Mouse (Mus musculus) hindbrain, embryonic 13.5 days (tissue): Measurements from ENCODE around the gene Mep1a. TPM values are rescaled to one million over a fixed set of nuclear protein-coding genes. Genes with fewer than 3 reads are reported as not detected.
"Not testable (repeated sequence)": the region's sequence is repeated elsewhere in the genome, so short reads cannot be mapped to it uniquely, and the experiment has no call there.

Experiments used
- ATAC-seq: fragments of 200-750 bp; cut with Nextera tagmentation; 2 replicates; pipeline ENCODE4 v1.8.0; 2017; ENCODE audit warnings: moderate TSS enrichment; ENCODE audit not compliant: low FRiP score
- H3K27ac ChIP-seq: fragments of 300-500 bp; sonication (generic); 2 replicates; pipeline ENCODE4 v1.5.1; 2015; ENCODE audit warnings: inconsistent platforms, mild to moderate bottlenecking, moderate library complexity
- H3K27me3 ChIP-seq: fragments of 300-500 bp; sonication (generic); 2 replicates; pipeline ENCODE4 v1.6.1; 2015; ENCODE audit warnings: mild to moderate bottlenecking, inconsistent platforms
- H3K36me3 ChIP-seq: fragments of 300-500 bp; sonication (generic); 2 replicates; pipeline ENCODE4 v1.6.1; 2015; ENCODE audit warnings: mild to moderate bottlenecking, inconsistent platforms
- H3K4me1 ChIP-seq: fragments of 300-500 bp; sonication (generic); replicated peaks from 2 replicates; pipeline ENCODE4 v1.6.1; 2015; ENCODE audit warnings: inconsistent platforms
- H3K4me2 ChIP-seq: fragments of 300-500 bp; sonication (generic); 2 replicates; pipeline ENCODE4 v1.6.1; 2015; ENCODE audit warnings: inconsistent platforms, mild to moderate bottlenecking, moderate library complexity
- H3K4me3 ChIP-seq: fragments of 300-500 bp; sonication (generic); 2 replicates; pipeline ENCODE4 v1.5.1; 2015; ENCODE audit warnings: mild to moderate bottlenecking, inconsistent platforms
- H3K9ac ChIP-seq: fragments of 300-500 bp; sonication (generic); 2 replicates; pipeline ENCODE4 v1.6.1; 2015; ENCODE audit warnings: mild to moderate bottlenecking, inconsistent platforms
- H3K9me3 ChIP-seq: fragments of 300-500 bp; sonication (generic); 2 replicates; pipeline ENCODE4 v1.6.1; 2016; ENCODE audit warnings: inconsistent platforms
- WGBS: fragments of 180-500 bp; shearing (Covaris S2); methylation state at CpG from one replicate; pipeline ENCODE4 v1.1.7; 2015; 5-methylcytosine and 5-hydroxymethylcytosine counted together
- polyA plus RNA-seq: library from polyadenylated mRNA; unstranded; fragments of >200 nt; fragmentation: Nextera tagmentation; extraction: Ambion mirVana; gene quantifications from 2 replicates; pipeline ENCODE4 v1.2.1, GENCODE M21; 2015

Mep1a gene
- polyA plus RNA-seq: not detected in 2 replicates

DNA sequence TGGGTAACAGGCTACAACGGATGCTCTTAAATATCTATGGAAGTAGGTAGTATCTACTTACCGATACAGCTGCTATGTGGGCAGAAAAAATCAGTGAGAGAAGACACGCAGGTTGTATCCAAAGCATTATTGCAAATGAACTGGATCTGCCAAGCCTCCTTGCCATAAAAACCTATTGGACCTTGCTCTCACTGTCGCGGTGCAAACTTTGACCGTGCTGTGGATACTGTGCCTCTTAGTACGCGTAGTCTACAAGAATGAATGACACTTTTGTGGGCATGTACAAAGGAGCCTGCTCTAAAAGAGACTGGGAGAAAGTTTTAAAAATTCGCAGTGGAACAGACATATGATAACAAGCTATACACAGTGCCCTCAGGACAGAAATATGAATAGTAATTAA lies at the start of gene Mep1a:
TSS of gene Mep1a (minus strand) at position 221 of the 400 bp plus-strand sequence.
- H3K4me3 ChIP-seq: no peak within 1 kb of the TSS
- 90% methylated on average over 9 of the region's 9 CpGs for WGBS
- ATAC-seq: no peak
- no peak within 1 kb of the TSS for H3K4me2 ChIP-seq
- H3K36me3 ChIP-seq: no peaks in the 10 kb centered on the region
- no peaks in the 10 kb centered on the region for H3K4me1 ChIP-seq
- no peak within 1 kb of the TSS for H3K9ac ChIP-seq
- H3K27me3 ChIP-seq: no peaks in the 10 kb centered on the region
- no peaks in the 10 kb centered on the region for H3K9me3 ChIP-seq
- H3K27ac ChIP-seq: no peak within 1 kb of the TSS

DNA sequence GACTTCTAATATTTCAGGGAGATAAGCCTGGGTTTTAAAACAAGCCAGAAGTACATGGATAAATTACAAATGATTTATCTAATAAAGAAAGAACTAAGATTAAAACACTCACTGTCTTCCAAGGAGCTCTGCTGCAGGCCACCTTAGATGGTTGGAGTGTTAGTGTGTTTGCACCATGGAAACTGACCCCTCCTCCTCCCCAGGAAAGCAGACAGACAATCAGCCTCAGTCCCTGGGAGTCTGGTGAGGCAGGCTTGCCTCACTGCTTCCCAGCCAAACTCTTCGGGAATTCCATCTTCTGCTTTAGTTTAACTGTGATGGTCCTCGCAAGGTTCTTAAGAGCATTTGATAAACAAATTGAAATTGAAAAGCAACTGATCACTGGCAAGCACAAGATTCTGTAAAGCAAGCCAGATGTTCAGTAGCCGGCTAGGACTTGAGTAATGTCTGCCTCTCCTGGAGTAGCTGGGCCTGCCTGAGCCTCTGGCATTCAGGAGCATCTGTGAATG lies 48.6 kb upstream of the Mep1a start:
- ATAC-seq: no peak
- Histone ChIP-seq H3K4me2 (no peak overlapping the region), H3K36me3 (no peaks in the 10 kb centered on the region), H3K27me3 (no peaks in the 10 kb centered on the region), H3K9ac (no peak overlapping the region), H3K27ac (no peak overlapping the region), H3K4me3 (no peak overlapping the region), H3K9me3 (no peaks in the 10 kb centered on the region), H3K4me1 (peaks cover 11% of the 10 kb centered on the region)
- 24% methylated on average over 3 of the region's 3 CpGs for WGBS

DNA sequence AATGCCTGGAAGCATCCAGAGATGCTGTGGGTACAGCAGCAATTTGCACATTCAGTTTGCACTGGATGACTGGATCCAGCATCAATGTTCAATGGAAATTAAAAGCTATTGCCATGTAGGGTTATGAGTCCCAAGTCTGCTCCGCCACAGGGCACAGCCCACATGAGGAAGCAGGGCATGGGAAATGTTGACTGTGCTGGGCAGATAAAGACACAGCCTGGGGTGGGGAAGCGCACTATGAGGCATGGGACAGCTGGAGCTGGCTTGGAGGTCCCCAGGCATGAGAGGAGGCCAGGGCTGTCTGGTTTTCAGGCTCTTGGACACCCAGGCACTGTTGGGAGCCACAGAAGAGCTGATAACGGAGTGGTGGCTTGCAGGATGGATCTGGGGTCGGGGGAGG lies 41.4 kb upstream of the Mep1a start:
- no peak overlapping the region for H3K4me3 ChIP-seq
- WGBS: 89% methylated on average over 4 of the region's 4 CpGs

DNA sequence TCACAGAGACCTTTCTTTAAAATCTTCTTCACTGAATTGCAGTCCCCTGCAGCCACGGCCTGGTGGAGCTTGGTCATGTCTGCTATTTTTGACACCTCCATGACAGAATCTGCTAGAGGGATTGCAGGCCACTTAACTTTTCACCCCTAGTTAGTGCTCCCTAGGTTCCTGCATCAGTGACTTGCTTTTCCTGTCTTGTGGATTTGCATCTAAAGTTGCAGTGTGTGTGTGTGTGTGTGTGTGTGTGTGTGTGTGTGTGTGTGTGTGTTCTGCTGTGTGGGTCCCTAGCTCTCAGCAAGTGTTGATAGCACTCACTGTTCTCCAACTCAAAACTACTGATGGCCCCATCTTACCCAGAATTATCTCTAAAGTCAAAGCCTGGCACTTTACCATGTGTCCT lies 40.9 kb upstream of the Mep1a start, which contains the start of gene Ankrd66:
TSS of gene Ankrd66 (minus strand) at position 101 of the 400 bp plus-strand sequence.
- no peak within 1 kb of the TSS for H3K4me3 ChIP-seq
- no peaks in the 10 kb centered on the region for H3K27me3 ChIP-seq
- ATAC-seq: no peak
- H3K9ac ChIP-seq: no peak within 1 kb of the TSS
- H3K36me3 ChIP-seq: no peaks in the 10 kb centered on the region
- no peaks in the 10 kb centered on the region for H3K9me3 ChIP-seq
- H3K4me1 ChIP-seq: peaks cover 6% of the 10 kb centered on the region; the same call in 1 of the 2 replicates
- H3K27ac ChIP-seq: no peak within 1 kb of the TSS
- WGBS: 80% methylated on average over 1 of the region's 1 CpGs
- no peak within 1 kb of the TSS for H3K4me2 ChIP-seq

More for the DNA sequence above, 41.4 kb upstream of the Mep1a start:
- peaks cover 6% of the 10 kb centered on the region; the same call in 1 of the 2 replicates for H3K4me1 ChIP-seq
- H3K27ac ChIP-seq: no peak overlapping the region
- ATAC-seq: no peak
- no peak overlapping the region for H3K4me2 ChIP-seq
- no peaks in the 10 kb centered on the region for H3K9me3 ChIP-seq
- no peaks in the 10 kb centered on the region for H3K36me3 ChIP-seq
- H3K27me3 ChIP-seq: no peaks in the 10 kb centered on the region
- no peak overlapping the region for H3K9ac ChIP-seq

DNA sequence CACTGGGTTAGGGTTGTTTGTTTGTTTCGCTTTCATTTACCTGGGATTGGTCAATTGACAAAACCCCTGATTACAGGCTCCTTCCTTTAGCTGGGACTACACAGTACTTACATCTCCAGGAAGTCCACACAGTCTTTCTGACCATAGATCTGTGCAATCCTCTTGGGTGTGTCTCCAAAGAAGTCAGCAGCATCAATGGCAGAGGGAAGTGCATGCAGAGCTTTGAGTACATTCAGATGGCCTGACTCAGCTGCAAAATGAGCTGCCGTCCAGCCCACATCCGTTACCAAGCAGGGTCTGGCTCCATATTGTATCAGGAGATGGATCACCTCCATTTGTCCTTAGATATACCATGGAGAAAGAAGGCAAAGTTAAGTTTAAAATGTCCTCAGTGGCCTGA lies 36.2 kb upstream of the Mep1a start:
- peaks cover 10% of the 10 kb centered on the region for H3K4me1 ChIP-seq
- H3K4me2 ChIP-seq: no peak overlapping the region
- no peaks in the 10 kb centered on the region for H3K36me3 ChIP-seq
- no peak for ATAC-seq
- H3K27me3 ChIP-seq: no peaks in the 10 kb centered on the region
- H3K9me3 ChIP-seq: no peaks in the 10 kb centered on the region
- no peak overlapping the region for H3K4me3 ChIP-seq
- H3K9ac ChIP-seq: no peak overlapping the region
- 87% methylated on average over 3 of the region's 3 CpGs for WGBS
- no peak overlapping the region for H3K27ac ChIP-seq

DNA sequence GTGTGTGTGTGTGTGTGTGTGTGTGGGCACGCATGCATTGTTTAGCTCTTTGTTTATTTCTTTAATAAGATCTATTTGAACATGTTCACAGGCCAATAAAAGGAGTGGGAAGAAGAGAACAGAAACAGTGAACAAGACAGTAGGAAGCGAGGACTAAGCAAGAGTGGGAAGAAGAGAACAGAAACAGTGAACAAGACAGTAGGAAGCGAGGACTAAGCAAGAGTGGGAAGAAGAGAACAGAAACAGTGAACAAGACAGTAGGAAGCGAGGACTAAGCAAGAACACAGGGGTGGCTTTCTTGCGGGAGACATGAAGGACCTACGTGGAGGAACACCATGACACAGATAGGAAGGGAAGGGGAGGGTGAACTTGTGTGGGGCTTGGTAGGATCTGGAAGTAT lies 34.2 kb upstream of the Mep1a start:
- not testable (repeated sequence) for H3K27me3 ChIP-seq, H3K4me1 ChIP-seq, H3K27ac ChIP-seq, ATAC-seq, H3K4me3 ChIP-seq, H3K36me3 ChIP-seq, H3K9me3 ChIP-seq, H3K9ac ChIP-seq, H3K4me2 ChIP-seq
- 97% methylated on average over 6 of the region's 6 CpGs for whole genome bisulfite sequencing

DNA sequence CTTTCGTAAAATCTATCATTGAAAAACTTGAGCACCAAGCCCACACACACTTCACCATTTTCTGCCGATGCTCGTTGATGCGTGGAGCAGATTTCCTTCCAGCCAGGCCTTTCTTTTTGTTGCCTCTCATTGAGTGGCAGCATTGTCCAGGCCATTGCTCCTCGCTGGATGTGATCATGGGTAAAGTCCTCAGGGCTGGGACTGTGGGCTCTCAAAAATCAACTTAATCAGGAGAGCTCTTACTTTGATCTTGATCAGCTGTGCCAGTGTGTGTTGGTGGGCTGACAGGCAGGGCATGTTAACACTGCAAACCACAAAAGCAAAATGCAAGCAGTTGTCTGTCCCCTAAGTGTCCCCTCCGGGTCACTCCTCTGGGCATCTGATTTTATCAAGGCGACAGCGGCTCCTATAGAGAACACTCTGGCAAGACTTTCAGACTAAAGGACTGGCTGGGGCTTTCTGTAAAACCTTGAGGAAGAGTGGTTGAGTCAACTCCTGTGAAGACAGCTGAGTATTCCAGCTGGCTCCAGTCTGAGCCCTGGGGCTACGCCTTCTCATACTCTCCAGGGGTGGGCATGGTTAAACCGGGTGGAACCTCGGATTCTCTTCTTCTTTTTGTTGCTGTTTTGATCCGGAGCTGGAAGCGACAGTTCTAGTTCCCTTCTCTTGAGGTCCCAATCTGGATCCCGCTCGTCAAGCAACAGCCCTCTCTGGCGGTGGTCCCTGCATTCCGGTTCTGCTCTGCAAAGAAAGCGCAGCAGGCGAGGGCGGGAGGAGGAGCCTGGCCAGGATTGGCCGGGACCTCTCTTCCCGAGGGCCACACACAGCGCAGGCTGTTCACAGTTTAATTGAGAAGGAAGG lies 32.0 kb upstream of the Mep1a start:
- Histone ChIP-seq H3K4me3 (peak overlapping the region; percentile 15), H3K4me1 (peaks cover 10% of the 10 kb centered on the region), H3K27me3 (no peaks in the 10 kb centered on the region), H3K9me3 (no peaks in the 10 kb centered on the region), H3K9ac (no peak overlapping the region), H3K4me2 (peak overlapping the region; percentile 45), H3K27ac (no peak overlapping the region), H3K36me3 (no peaks in the 10 kb centered on the region)
- 7% methylated on average over 23 of the region's 23 CpGs for WGBS
- peak; percentile 88 for ATAC-seq

DNA sequence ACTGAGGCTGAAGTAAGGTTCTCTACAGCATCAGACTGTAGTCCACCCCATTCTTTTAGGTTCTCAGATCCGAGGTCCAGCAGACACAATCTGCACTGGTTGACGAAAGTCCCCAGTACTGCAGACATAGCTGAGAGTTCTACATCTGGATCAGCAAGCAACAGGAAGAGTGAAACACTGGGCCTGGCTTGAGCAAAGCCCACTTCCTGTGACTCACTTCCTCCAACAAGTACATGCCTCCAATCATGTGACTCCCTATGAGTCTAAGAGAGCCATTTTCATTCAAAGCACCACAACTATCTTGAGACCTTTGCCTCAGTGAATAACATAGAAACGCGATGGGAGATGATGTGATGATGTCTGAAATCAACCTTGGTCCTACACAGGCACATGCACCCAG lies 28.6 kb upstream of the Mep1a start:
- no peak overlapping the region for H3K27ac ChIP-seq
- no peak overlapping the region for H3K4me2 ChIP-seq
- no peak for ATAC-seq
- peaks cover 10% of the 10 kb centered on the region for H3K4me1 ChIP-seq
- WGBS: 95% methylated on average over 4 of the region's 4 CpGs
- no peak overlapping the region for H3K4me3 ChIP-seq
- H3K9me3 ChIP-seq: no peaks in the 10 kb centered on the region
- H3K9ac ChIP-seq: no peak overlapping the region
- no peaks in the 10 kb centered on the region for H3K36me3 ChIP-seq
- no peaks in the 10 kb centered on the region for H3K27me3 ChIP-seq

DNA sequence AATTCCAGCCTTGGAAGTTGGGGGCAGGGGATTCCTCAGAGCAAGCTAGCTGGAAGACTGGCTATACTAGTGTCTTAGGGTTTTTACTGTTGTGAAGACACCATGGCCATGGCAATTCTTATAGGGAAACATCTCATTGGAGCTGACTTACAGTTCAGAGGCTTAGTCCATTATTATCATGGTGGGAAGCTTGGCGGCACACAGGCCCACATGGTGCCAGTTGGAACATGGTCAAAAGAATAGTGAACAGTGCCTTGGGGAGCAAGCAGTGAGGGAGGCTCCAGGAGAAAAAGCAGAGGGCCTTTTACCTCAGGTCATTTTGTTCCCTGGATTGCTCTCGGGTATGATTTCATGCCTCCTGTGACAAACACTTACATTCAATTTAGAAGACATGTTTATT lies 27.9 kb upstream of the Mep1a start:
- Histone ChIP-seq H3K36me3 (no peaks in the 10 kb centered on the region), H3K9me3 (no peaks in the 10 kb centered on the region), H3K4me3 (no peak overlapping the region), H3K9ac (no peak overlapping the region), H3K27ac (no peak overlapping the region), H3K27me3 (no peaks in the 10 kb centered on the region), H3K4me1 (peaks cover 10% of the 10 kb centered on the region), H3K4me2 (no peak overlapping the region)
- no peak for ATAC-seq
- 75% methylated on average over 2 of the region's 2 CpGs for WGBS

DNA sequence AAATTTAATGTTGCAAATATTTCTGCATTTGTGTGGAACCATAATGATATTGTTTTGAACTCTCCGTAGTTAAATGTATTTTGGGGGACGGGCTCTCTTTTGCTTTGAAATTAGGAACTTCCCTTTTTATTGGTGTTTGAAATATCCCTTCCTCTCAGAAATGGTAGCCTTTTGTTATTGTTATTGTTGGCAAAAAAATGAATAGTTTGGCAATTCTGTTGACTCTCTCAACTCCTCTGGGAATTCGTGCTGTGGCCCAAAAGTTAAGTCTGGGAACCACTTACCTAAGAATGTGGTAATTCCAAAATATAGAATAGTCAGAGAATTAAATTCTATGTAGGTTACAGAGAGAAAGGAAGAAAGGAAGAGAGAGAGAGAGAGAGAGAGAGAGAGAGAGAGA lies 17.6 kb upstream of the Mep1a start:
- H3K4me3 ChIP-seq: no peak overlapping the region
- H3K9ac ChIP-seq: no peak overlapping the region
- no peak overlapping the region for H3K27ac ChIP-seq
- no peak overlapping the region for H3K4me2 ChIP-seq
- 82% methylated on average over 3 of the region's 3 CpGs for WGBS
- H3K36me3 ChIP-seq: no peaks in the 10 kb centered on the region
- no peaks in the 10 kb centered on the region for H3K27me3 ChIP-seq
- no peaks in the 10 kb centered on the region for H3K9me3 ChIP-seq
- no peak for ATAC-seq
- no peaks in the 10 kb centered on the region for H3K4me1 ChIP-seq

DNA sequence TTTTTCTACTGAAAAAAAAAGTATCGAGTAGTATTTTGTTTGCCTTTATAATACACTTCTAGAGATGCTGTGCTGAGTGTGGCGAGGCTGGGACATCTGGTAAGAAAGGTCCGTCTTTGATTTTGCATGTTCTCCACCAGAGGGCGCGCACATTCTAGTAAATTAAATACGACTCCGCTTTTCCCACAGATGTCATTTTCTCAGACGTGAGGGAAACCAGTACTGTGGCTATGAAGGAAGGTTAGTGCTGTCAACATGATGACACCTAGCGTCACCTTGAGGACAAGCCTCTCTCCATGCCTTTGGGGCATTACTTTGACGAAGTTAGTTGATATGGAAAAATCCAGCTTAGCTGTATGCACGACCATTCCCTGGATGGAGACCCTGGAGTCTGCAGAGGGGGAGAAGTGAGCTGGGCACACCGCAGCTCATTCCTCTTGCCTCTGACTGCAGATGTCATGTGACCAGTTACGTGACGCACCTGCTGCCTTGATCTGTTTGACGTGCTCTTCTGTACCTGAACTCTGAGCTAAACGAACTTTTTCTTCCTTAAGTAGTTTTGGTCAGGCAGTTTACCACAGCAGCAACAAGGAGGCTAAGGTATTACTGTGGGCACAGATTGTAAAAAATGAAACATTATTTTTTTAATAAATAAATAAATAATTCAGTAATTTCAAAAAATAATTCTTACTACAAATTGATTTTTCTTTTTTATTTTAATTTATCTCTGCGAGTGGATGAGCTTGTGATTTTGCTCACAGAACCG lies 16.2 kb upstream of the Mep1a start:
- 30% methylated on average over 18 of the region's 18 CpGs for WGBS

DNA sequence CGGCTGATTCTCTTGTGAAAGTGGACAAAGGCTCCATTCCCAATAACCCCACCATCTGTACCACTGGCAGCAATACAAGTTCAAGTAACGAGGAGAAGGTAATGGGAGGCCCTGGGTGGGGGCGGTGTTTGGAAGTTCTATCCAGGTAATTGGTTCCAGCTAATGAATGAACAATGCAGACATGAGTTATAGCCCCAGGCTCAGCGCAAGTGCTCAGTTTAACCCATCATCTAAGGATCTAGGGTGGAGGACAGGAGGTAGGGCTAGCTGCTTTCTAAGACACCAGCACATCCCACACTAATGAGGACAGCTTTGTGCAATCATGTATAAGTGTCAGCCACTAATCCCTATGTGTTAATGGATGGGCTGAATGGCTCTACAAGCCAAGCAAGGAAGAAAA lies 8.2 kb upstream of the Mep1a start:
- no peak overlapping the region for H3K4me3 ChIP-seq
- WGBS: 66% methylated on average over 4 of the region's 4 CpGs
- no peak for ATAC-seq
- H3K27me3 ChIP-seq: no peaks in the 10 kb centered on the region
- H3K9me3 ChIP-seq: 0 out of 2 replicates have a peak, but pooled peaks cover 10% of the 10 kb centered on the region
- H3K4me2 ChIP-seq: no peak overlapping the region
- no peak overlapping the region for H3K9ac ChIP-seq
- no peaks in the 10 kb centered on the region for H3K4me1 ChIP-seq
- no peaks in the 10 kb centered on the region for H3K36me3 ChIP-seq
- H3K27ac ChIP-seq: no peak overlapping the region

More for the DNA sequence above, 16.2 kb upstream of the Mep1a start:
- Histone ChIP-seq H3K36me3 (no peaks in the 10 kb centered on the region), H3K27ac (no peak overlapping the region), H3K4me3 (no peak overlapping the region), H3K4me1 (no peaks in the 10 kb centered on the region), H3K4me2 (no peak overlapping the region), H3K9ac (no peak overlapping the region), H3K27me3 (no peaks in the 10 kb centered on the region), H3K9me3 (0 out of 2 replicates have a peak, but pooled peaks cover 10% of the 10 kb centered on the region)
- peak; percentile 81 for ATAC-seq
